Mouse (Mus musculus): ENCODE data around the gene Cds1. TPM values are rescaled to one million over a fixed set of nuclear protein-coding genes. Genes with fewer than 3 reads are reported as not detected.

Gene Cds1
- polyA plus RNA-seq, 1 experiment from 2014 or later: 14.5 TPM

DNA sequence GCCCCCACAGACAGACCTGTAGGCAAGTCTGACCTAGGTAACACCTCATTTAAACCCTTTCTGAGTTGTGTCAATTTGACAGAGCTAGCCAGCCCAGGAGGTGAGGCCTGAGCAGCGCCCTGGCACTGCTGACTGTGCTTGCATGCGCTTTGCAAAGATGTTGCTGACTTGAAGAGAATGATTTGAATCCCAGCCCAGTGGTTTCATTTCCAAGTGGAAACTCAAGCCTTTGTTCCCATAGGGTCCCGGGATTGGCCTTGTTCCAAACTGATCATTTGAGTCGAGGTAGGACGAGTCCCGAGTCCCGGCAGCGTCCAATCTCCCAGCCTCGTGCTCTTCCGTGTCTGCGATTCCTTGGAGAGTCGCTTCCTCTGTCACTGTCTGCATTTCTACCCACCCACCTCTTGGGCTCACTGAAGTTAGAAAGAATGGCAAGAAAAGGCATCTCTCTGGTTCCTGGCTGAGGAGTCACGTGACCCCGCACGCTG is 14.5 kb downstream of the Cds1 start:
- ATAC-seq (ENCODE audit: insufficient number of reproducible peaks, low FRiP score, low TSS enrichment, low read depth): no peak
- WGBS: 73% methylated on average over 15 of the region's 15 CpGs
- Histone ChIP-seq H3K9me3 (no peaks in the 10 kb centered on the region), H3K4me1 (0 out of 2 replicates have a peak, but pooled peaks cover 4% of the 10 kb centered on the region), H3K4me3 (no peak overlapping the region), H3K36me3 (no peaks in the 10 kb centered on the region), H3K4me2 (no peak overlapping the region), H3K27ac (no peak overlapping the region), H3K9ac (no peak overlapping the region), H3K27me3 (no peaks in the 10 kb centered on the region)

DNA sequence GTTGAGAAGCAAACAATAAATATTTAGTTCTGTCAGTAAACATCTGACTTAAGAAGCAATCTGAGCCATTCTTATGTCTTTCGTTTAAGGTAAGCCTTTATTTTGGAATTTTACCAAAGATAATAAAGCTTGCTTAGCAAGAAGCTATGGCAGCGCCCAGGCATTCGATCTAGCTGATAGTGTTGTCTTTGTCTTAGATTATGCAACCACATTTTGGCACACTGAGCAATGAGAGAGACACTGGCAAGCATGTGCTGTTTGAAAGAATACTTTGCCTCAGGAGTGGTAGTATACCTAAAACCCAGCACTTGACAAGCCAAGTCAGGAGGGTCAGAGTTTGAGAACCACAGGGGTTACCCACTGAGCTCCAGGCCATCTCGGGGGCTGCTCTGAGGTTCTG is 16.0 kb downstream of the Cds1 start:
- no peak overlapping the region for H3K4me3 ChIP-seq
- no peak for ATAC-seq (ENCODE audit: insufficient number of reproducible peaks, low FRiP score, low TSS enrichment, low read depth)
- 71% methylated on average over 4 of the region's 4 CpGs for WGBS

GRCm38 (mm10) chr5:101784328-101784727 is 19.4 kb downstream of the Cds1 start:
- Histone ChIP-seq H3K4me1 (0 out of 2 replicates have a peak, but pooled peaks cover 2% of the 10 kb centered on the region), H3K27ac (no peak overlapping the region), H3K36me3 (no peaks in the 10 kb centered on the region), H3K4me2 (no peak overlapping the region), H3K27me3 (no peaks in the 10 kb centered on the region), H3K4me3 (no peak overlapping the region), H3K9me3 (no peaks in the 10 kb centered on the region), H3K9ac (no peak overlapping the region)
- WGBS: 62% methylated on average over 3 of the region's 3 CpGs
- ATAC-seq (ENCODE audit: insufficient number of reproducible peaks, low FRiP score, low TSS enrichment, low read depth): no peak

More for the DNA sequence above, 16.0 kb downstream of the Cds1 start:
- H3K27ac ChIP-seq: no peak overlapping the region
- H3K9ac ChIP-seq: no peak overlapping the region
- no peaks in the 10 kb centered on the region for H3K27me3 ChIP-seq
- no peaks in the 10 kb centered on the region for H3K36me3 ChIP-seq
- no peaks in the 10 kb centered on the region for H3K9me3 ChIP-seq
- no peak overlapping the region for H3K4me2 ChIP-seq
- 0 out of 2 replicates have a peak, but pooled peaks cover 4% of the 10 kb centered on the region for H3K4me1 ChIP-seq

GRCm38 (mm10) chr5:101784787-101785186 is 19.9 kb downstream of the Cds1 start:
- Histone ChIP-seq H3K27me3 (no peaks in the 10 kb centered on the region), H3K36me3 (no peaks in the 10 kb centered on the region), H3K4me3 (no peak overlapping the region), H3K9me3 (no peaks in the 10 kb centered on the region), H3K9ac (no peak overlapping the region), H3K4me1 (no peaks in the 10 kb centered on the region), H3K27ac (no peak overlapping the region), H3K4me2 (no peak overlapping the region)
- WGBS: 91% methylated on average over 2 of the region's 2 CpGs
- ATAC-seq (ENCODE audit: insufficient number of reproducible peaks, low FRiP score, low TSS enrichment, low read depth): no peak

DNA sequence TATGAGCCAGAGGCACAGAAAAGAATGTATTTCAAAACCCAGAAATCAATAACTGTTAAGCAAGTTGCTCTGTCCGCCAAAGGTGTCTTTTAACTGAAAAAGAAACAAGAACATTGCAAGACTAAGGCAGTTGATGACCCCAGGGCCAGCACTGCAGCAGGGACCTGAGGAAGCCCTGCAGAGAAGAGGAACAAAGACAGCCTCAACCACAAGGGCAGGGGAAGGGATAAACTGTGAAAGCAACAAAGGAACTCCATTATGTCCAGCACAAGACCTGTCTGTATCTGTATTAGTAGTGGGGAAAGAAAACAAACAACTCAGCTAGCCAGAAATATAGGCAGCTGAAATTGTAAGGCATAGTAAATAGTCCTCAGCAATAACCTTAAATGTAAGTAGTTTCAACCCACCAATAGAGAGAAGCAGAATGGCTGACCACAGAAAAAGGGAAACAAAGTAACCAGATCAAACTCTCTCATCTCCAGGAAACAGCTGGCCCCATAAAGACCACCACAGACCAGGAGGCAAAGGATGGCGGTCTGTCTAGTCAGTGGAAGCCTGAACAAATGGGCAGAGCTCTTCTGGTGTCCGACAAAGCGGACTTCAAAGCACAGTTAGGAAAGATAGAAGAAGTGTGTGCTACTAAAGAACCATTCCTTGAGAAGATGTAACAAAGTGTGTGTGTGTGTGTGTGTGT is 21.1 kb downstream of the Cds1 start:
- no peak overlapping the region for H3K4me2 ChIP-seq
- H3K4me3 ChIP-seq: no peak overlapping the region
- no peaks in the 10 kb centered on the region for H3K36me3 ChIP-seq
- H3K9ac ChIP-seq: no peak overlapping the region
- no peak for ATAC-seq (ENCODE audit: insufficient number of reproducible peaks, low FRiP score, low TSS enrichment, low read depth)
- no peaks in the 10 kb centered on the region for H3K9me3 ChIP-seq
- WGBS: 67% methylated on average over 4 of the region's 4 CpGs
- no peaks in the 10 kb centered on the region for H3K4me1 ChIP-seq
- H3K27ac ChIP-seq: no peak overlapping the region
- H3K27me3 ChIP-seq: no peaks in the 10 kb centered on the region

GRCm38 (mm10) chr5:101789770-101790169 is 24.8 kb downstream of the Cds1 start:
- Histone ChIP-seq H3K27me3 (no peaks in the 10 kb centered on the region), H3K4me2 (no peak overlapping the region), H3K27ac (no peak overlapping the region), H3K4me1 (no peaks in the 10 kb centered on the region), H3K9me3 (no peaks in the 10 kb centered on the region), H3K4me3 (no peak overlapping the region), H3K36me3 (no peaks in the 10 kb centered on the region), H3K9ac (no peak overlapping the region)
- no peak for ATAC-seq (ENCODE audit: insufficient number of reproducible peaks, low FRiP score, low TSS enrichment, low read depth)

- H3K9me3 ChIP-seq: no peaks in the 10 kb centered on the region
- ATAC-seq (ENCODE audit: insufficient number of reproducible peaks, low FRiP score, low TSS enrichment, low read depth): no peak
- H3K27ac ChIP-seq: no peak overlapping the region
- H3K27me3 ChIP-seq: no peaks in the 10 kb centered on the region
- no peaks in the 10 kb centered on the region for H3K36me3 ChIP-seq
- H3K4me2 ChIP-seq: no peak overlapping the region
- H3K4me1 ChIP-seq: no peaks in the 10 kb centered on the region
- H3K9ac ChIP-seq: no peak overlapping the region
- WGBS: 68% methylated on average over 5 of the region's 5 CpGs
- no peak overlapping the region for H3K4me3 ChIP-seq
Measured at GRCm38 (mm10) chr5:101790560-101790959, 25.6 kb downstream of the Cds1 start.

DNA sequence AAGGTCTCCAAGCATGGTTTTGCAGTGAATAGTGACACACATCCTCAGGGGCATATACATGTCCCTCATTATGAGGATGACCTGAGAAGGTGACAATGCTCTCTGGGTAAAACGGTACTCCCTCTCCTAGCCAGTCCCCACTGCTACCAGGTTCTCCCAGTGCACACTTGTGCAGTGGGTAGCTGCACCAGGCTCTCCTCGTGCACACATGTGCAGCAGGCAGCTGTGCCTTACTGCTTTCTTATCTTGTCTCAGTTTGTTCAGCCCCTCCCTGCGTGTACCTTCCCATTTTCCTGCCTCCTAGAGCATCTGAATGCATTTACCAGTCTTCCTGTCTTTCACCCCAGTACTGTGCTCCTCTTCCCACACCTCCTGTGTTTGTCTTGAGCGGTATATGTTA is 27.7 kb downstream of the Cds1 start:
- H3K27ac ChIP-seq: no peak overlapping the region
- no peak overlapping the region for H3K9ac ChIP-seq
- ATAC-seq (ENCODE audit: insufficient number of reproducible peaks, low FRiP score, low TSS enrichment, low read depth): no peak
- no peak overlapping the region for H3K4me3 ChIP-seq
- H3K36me3 ChIP-seq: no peaks in the 10 kb centered on the region
- no peaks in the 10 kb centered on the region for H3K27me3 ChIP-seq
- WGBS: 65% methylated on average over 4 of the region's 4 CpGs
- H3K9me3 ChIP-seq: no peaks in the 10 kb centered on the region
- no peaks in the 10 kb centered on the region for H3K4me1 ChIP-seq
- no peak overlapping the region for H3K4me2 ChIP-seq

GRCm38 (mm10) chr5:101801891-101802290 is 37.0 kb downstream of the Cds1 start:
- 80% methylated on average over 2 of the region's 2 CpGs for WGBS
- Histone ChIP-seq H3K4me1 (no peaks in the 10 kb centered on the region), H3K9me3 (no peaks in the 10 kb centered on the region; the same call in 1 of the 2 replicates), H3K27me3 (peaks cover 3% of the 10 kb centered on the region; the same call in 1 of the 2 replicates), H3K4me2 (no peak overlapping the region), H3K27ac (no peak overlapping the region), H3K4me3 (no peak overlapping the region), H3K9ac (no peak overlapping the region), H3K36me3 (no peaks in the 10 kb centered on the region)
- no peak for ATAC-seq (ENCODE audit: insufficient number of reproducible peaks, low FRiP score, low TSS enrichment, low read depth)

- no peak overlapping the region for H3K4me3 ChIP-seq
- no peak for ATAC-seq (ENCODE audit: insufficient number of reproducible peaks, low FRiP score, low TSS enrichment, low read depth)
- peaks cover 3% of the 10 kb centered on the region; the same call in 1 of the 2 replicates for H3K27me3 ChIP-seq
- no peaks in the 10 kb centered on the region; the same call in 1 of the 2 replicates for H3K9me3 ChIP-seq
- H3K4me1 ChIP-seq: no peaks in the 10 kb centered on the region
- no peak overlapping the region for H3K4me2 ChIP-seq
- 53% methylated on average over 9 of the region's 9 CpGs for WGBS
- no peak overlapping the region for H3K27ac ChIP-seq
- no peak overlapping the region for H3K9ac ChIP-seq
- H3K36me3 ChIP-seq: no peaks in the 10 kb centered on the region
Measured at GRCm38 (mm10) chr5:101802358-101803022, 37.6 kb downstream of the Cds1 start.

DNA sequence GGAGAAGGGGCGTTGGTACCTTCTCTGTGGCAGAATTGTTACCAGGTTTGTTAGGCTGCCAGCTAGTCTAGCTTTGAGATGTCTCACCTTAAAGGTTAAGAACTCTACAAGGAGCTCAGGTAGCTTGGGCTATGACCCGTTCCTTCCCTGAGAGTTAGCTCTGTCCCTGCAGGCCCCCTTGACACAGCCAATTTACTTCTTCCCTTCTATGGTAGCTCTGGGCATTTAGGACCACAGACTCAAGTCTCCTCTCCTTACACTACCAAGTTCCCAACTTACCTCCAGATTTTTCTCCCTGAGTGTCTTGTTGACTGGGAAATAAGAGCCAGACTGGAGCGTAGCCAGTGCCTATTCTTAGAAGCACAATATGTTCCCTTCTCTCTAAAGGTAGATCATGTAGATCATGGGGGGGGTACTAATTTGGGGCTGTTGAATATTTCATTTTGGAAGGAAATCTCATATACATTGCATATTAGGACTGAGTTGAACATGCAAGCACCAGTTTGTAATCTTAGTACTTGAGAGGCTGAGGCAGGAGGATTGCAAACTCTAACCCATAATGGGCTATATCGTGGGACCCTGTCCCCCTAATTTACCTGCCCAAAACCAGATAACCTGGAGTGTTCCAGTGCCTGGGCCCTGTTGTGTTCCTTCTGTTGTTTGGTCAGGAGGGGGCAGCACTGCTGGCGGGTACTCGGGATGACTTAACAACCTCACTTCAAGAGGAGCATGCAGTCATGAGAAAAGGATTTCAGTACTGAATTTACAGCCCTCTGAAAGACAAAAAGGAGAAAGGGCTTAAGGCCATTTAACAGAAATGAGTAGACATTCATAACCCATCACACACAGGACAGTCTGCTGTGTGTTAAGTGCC is 46.6 kb downstream of the Cds1 start:
- H3K9ac ChIP-seq: no peak overlapping the region
- no peak for ATAC-seq (ENCODE audit: insufficient number of reproducible peaks, low FRiP score, low TSS enrichment, low read depth)
- 86% methylated on average over 6 of the region's 6 CpGs for WGBS
- no peak overlapping the region for H3K27ac ChIP-seq
- no peak overlapping the region for H3K4me3 ChIP-seq
- no peaks in the 10 kb centered on the region for H3K27me3 ChIP-seq
- H3K9me3 ChIP-seq: no peaks in the 10 kb centered on the region
- no peaks in the 10 kb centered on the region for H3K4me1 ChIP-seq
- H3K4me2 ChIP-seq: no peak overlapping the region
- no peaks in the 10 kb centered on the region for H3K36me3 ChIP-seq

DNA sequence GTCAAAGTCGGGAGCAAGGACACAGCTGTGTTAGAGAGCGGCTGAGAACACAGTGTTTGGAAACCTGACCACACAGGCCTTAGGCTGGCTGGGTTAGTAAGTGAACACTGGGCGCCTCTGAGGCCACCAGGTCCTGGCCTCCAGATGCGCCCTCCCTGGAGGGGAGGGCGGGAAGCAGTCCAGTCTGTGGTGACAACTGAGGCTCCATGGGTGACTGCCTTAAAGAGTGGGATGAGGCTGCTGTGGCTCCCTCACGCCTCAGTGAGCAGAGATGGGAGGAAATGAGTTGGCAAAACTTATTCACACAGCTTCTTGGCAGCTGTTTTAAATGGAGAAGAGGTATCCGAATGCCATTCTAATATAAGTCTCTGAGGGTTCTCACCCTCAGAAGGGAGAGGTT is 51.9 kb downstream of the Cds1 start:
- 63% methylated on average over 7 of the region's 7 CpGs for WGBS
- H3K4me1 ChIP-seq: no peaks in the 10 kb centered on the region
- no peak overlapping the region for H3K27ac ChIP-seq
- no peak overlapping the region for H3K4me2 ChIP-seq
- H3K27me3 ChIP-seq: peaks cover 14% of the 10 kb centered on the region; the same call in 1 of the 2 replicates
- no peak overlapping the region for H3K9ac ChIP-seq
- H3K4me3 ChIP-seq: no peak overlapping the region
- H3K36me3 ChIP-seq: no peaks in the 10 kb centered on the region
- H3K9me3 ChIP-seq: no peaks in the 10 kb centered on the region
- no peak for ATAC-seq (ENCODE audit: insufficient number of reproducible peaks, low FRiP score, low TSS enrichment, low read depth)

All from limb, embryonic 15.5 days (tissue).